Mouse (Mus musculus): ENCODE measurements at regions not wholly inside any gene's neighbourhood (a gene's known extent, or its start where the extent isn't known, plus 50 kb on each side); places are given as distances from the start of the nearest gene placed in this dataset.

DNA sequence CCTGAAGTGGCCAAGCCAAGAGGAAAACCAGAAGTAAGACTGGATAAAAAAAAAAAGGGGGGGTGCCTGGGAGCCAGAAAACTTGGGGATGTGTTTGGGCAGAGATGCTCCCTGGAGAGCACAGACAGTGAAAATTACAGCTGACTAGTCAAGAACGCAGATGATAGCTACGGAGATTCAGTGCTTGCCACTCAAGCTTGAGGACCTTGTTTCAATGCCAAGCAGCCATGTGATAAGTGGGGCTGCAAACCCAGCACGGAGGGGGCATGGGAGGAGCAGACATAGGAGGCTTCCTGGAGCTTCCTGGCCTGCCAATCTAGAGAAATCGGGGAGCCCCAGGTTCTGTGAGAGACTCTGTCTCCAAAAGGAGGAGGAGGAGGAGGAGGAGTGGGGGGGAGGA lies 223.7 kb downstream of the Setd4 start:
- TF ChIP-seq CTCF (IDR thresholded peaks at IDR 0.05): no peak
- no peak for TF ChIP-seq EP300 (IDR thresholded peaks at IDR 0.05)

All from lung, postnatal 0 days (tissue).